Mouse (Mus musculus) hindbrain, embryonic 12.5 days (tissue): Measurements from ENCODE around the gene Sh3bp4. TPM values are rescaled to one million over a fixed set of nuclear protein-coding genes. Genes with fewer than 3 reads are reported as not detected.

Experiments used
- ATAC-seq: fragments of 200-750 bp; cut with Nextera tagmentation; 2 replicates; pipeline ENCODE4 v1.8.0; 2017; ENCODE audit warnings: moderate TSS enrichment; ENCODE audit not compliant: low FRiP score
- H3K27ac ChIP-seq: fragments of 300-500 bp; sonication (generic); 2 replicates; pipeline ENCODE4 v1.5.1; 2016; ENCODE audit warnings: mild to moderate bottlenecking
- H3K27me3 ChIP-seq: fragments of 300-500 bp; sonication (generic); 2 replicates; pipeline ENCODE4 v1.6.1; 2016; ENCODE audit warnings: mild to moderate bottlenecking
- H3K36me3 ChIP-seq: fragments of 300-500 bp; sonication (generic); 2 replicates; pipeline ENCODE4 v1.6.1; 2016; ENCODE audit warnings: mild to moderate bottlenecking
- H3K4me1 ChIP-seq: fragments of 300-500 bp; sonication (generic); 2 replicates; pipeline ENCODE4 v1.6.1; 2016
- H3K4me2 ChIP-seq: fragments of 300-500 bp; sonication (generic); replicated peaks from 2 replicates; pipeline ENCODE4 v1.6.1; 2016; ENCODE audit warnings: mild to moderate bottlenecking
- H3K4me3 ChIP-seq: fragments of 300-500 bp; sonication (generic); 2 replicates; pipeline ENCODE4 v1.5.1; 2016; ENCODE audit warnings: mild to moderate bottlenecking
- H3K9ac ChIP-seq: fragments of 300-500 bp; sonication (generic); 2 replicates; pipeline ENCODE4 v1.6.1; 2016; ENCODE audit warnings: mild to moderate bottlenecking, moderate library complexity
- H3K9me3 ChIP-seq: fragments of 300-500 bp; sonication (generic); replicated peaks from 2 replicates; pipeline ENCODE4 v1.6.1; 2016; ENCODE audit warnings: mild to moderate bottlenecking
- WGBS: fragments of 180-500 bp; shearing (Covaris S2); methylation state at CpG from one replicate; pipeline ENCODE4 v1.1.7; 2016; 5-methylcytosine and 5-hydroxymethylcytosine counted together
- polyA plus RNA-seq: library from polyadenylated mRNA; unstranded; fragments of >200 nt; fragmentation: Nextera tagmentation; extraction: Ambion mirVana; gene quantifications from 2 replicates; pipeline ENCODE4 v1.2.1, GENCODE M21; 2016

Gene Sh3bp4
- polyA plus RNA-seq, 1 experiment from 2014 or later: 28.0 TPM

GRCm38 (mm10) chr1:89121466-89121865 lies 51.3 kb downstream of the Sh3bp4 start:
- Histone ChIP-seq H3K27me3 (no peaks in the 10 kb centered on the region), H3K9me3 (no peaks in the 10 kb centered on the region), H3K4me1 (peaks cover 29% of the 10 kb centered on the region), H3K9ac (no peak overlapping the region), H3K36me3 (no peaks in the 10 kb centered on the region), H3K4me3 (no peak overlapping the region), H3K4me2 (no peak overlapping the region), H3K27ac (no peak overlapping the region)
- WGBS: 83% methylated on average over 8 of the region's 8 CpGs
- no peak for ATAC-seq

GRCm38 (mm10) chr1:89122376-89122775 lies 52.2 kb downstream of the Sh3bp4 start:
- H3K27me3 ChIP-seq: no peaks in the 10 kb centered on the region
- ATAC-seq: no peak
- no peak overlapping the region for H3K4me3 ChIP-seq
- no peak overlapping the region for H3K27ac ChIP-seq
- H3K36me3 ChIP-seq: no peaks in the 10 kb centered on the region
- H3K9ac ChIP-seq: no peak overlapping the region
- peaks cover 29% of the 10 kb centered on the region for H3K4me1 ChIP-seq
- H3K9me3 ChIP-seq: no peaks in the 10 kb centered on the region
- WGBS: 80% methylated on average over 5 of the region's 5 CpGs
- no peak overlapping the region for H3K4me2 ChIP-seq

- H3K27ac ChIP-seq: no peak overlapping the region
- no peak overlapping the region for H3K4me2 ChIP-seq
- peaks cover 24% of the 10 kb centered on the region for H3K4me1 ChIP-seq
- H3K9ac ChIP-seq: no peak overlapping the region
- H3K36me3 ChIP-seq: no peaks in the 10 kb centered on the region
- no peak overlapping the region for H3K4me3 ChIP-seq
- no peak for ATAC-seq
- no peaks in the 10 kb centered on the region for H3K9me3 ChIP-seq
- no peaks in the 10 kb centered on the region for H3K27me3 ChIP-seq
- 90% methylated on average over 7 of the region's 7 CpGs for WGBS
Measured at GRCm38 (mm10) chr1:89124076-89124475, 53.9 kb downstream of the Sh3bp4 start.

GRCm38 (mm10) chr1:89127163-89127562 lies 56.9 kb downstream of the Sh3bp4 start:
- H3K9me3 ChIP-seq: no peaks in the 10 kb centered on the region
- H3K4me1 ChIP-seq: peaks cover 5% of the 10 kb centered on the region; the same call in 1 of the 2 replicates
- H3K27ac ChIP-seq: no peak overlapping the region
- ATAC-seq: no peak
- H3K9ac ChIP-seq: no peak overlapping the region
- no peak overlapping the region for H3K4me3 ChIP-seq
- no peaks in the 10 kb centered on the region for H3K27me3 ChIP-seq
- 98% methylated on average over 3 of the region's 3 CpGs for WGBS
- H3K36me3 ChIP-seq: no peaks in the 10 kb centered on the region
- H3K4me2 ChIP-seq: no peak overlapping the region

GRCm38 (mm10) chr1:89130429-89130828 lies 60.2 kb downstream of the Sh3bp4 start:
- Histone ChIP-seq H3K9me3 (no peaks in the 10 kb centered on the region), H3K9ac (no peak overlapping the region), H3K4me2 (no peak overlapping the region), H3K36me3 (no peaks in the 10 kb centered on the region), H3K4me3 (no peak overlapping the region), H3K27me3 (no peaks in the 10 kb centered on the region), H3K4me1 (peaks cover 5% of the 10 kb centered on the region; the same call in 1 of the 2 replicates), H3K27ac (no peak overlapping the region)
- ATAC-seq: no peak
- WGBS: 62% methylated on average over 6 of the region's 6 CpGs

GRCm38 (mm10) chr1:89131018-89131540 lies 60.9 kb downstream of the Sh3bp4 start:
- H3K9me3 ChIP-seq: no peaks in the 10 kb centered on the region
- H3K4me1 ChIP-seq: peaks cover 12% of the 10 kb centered on the region
- no peak for ATAC-seq
- H3K4me2 ChIP-seq: no peak overlapping the region
- H3K4me3 ChIP-seq: no peak overlapping the region
- no peaks in the 10 kb centered on the region for H3K36me3 ChIP-seq
- no peak overlapping the region for H3K9ac ChIP-seq
- no peaks in the 10 kb centered on the region for H3K27me3 ChIP-seq
- H3K27ac ChIP-seq: no peak overlapping the region
- 74% methylated on average over 14 of the region's 14 CpGs for WGBS

GRCm38 (mm10) chr1:89131707-89132106 lies 61.5 kb downstream of the Sh3bp4 start:
- Histone ChIP-seq H3K4me3 (no peak overlapping the region), H3K9ac (no peak overlapping the region), H3K4me1 (peaks cover 17% of the 10 kb centered on the region), H3K27me3 (no peaks in the 10 kb centered on the region), H3K4me2 (no peak overlapping the region), H3K9me3 (no peaks in the 10 kb centered on the region), H3K27ac (no peak overlapping the region), H3K36me3 (no peaks in the 10 kb centered on the region)
- no peak for ATAC-seq
- 85% methylated on average over 8 of the region's 8 CpGs for WGBS

- H3K4me2 ChIP-seq: no peak overlapping the region
- H3K36me3 ChIP-seq: 0 out of 2 replicates have a peak, but pooled peaks cover 4% of the 10 kb centered on the region
- no peak overlapping the region for H3K4me3 ChIP-seq
- ATAC-seq: no peak
- 93% methylated on average over 4 of the region's 4 CpGs for WGBS
- no peaks in the 10 kb centered on the region for H3K27me3 ChIP-seq
- H3K9ac ChIP-seq: no peak overlapping the region
- no peak overlapping the region for H3K27ac ChIP-seq
- H3K9me3 ChIP-seq: no peaks in the 10 kb centered on the region
- H3K4me1 ChIP-seq: peaks cover 25% of the 10 kb centered on the region
Measured at GRCm38 (mm10) chr1:89133266-89133665, 63.1 kb downstream of the Sh3bp4 start.

- Histone ChIP-seq H3K4me2 (no peak overlapping the region), H3K4me3 (no peak overlapping the region), H3K4me1 (peaks cover 25% of the 10 kb centered on the region), H3K9ac (no peak overlapping the region), H3K9me3 (no peaks in the 10 kb centered on the region), H3K27me3 (no peaks in the 10 kb centered on the region), H3K36me3 (0 out of 2 replicates have a peak, but pooled peaks cover 4% of the 10 kb centered on the region), H3K27ac (no peak overlapping the region)
- 84% methylated on average over 4 of the region's 4 CpGs for WGBS
- no peak for ATAC-seq
Measured at GRCm38 (mm10) chr1:89133717-89134116, 63.5 kb downstream of the Sh3bp4 start.

- no peak overlapping the region for H3K9ac ChIP-seq
- no peak overlapping the region for H3K4me2 ChIP-seq
- H3K36me3 ChIP-seq: peaks cover 11% of the 10 kb centered on the region
- H3K27ac ChIP-seq: 0 out of 2 replicates have a peak overlapping the region, but pooled peaks have one; percentile 35
- WGBS: 78% methylated on average over 13 of the region's 13 CpGs
- H3K4me3 ChIP-seq: no peak overlapping the region
- no peaks in the 10 kb centered on the region for H3K9me3 ChIP-seq
- no peaks in the 10 kb centered on the region for H3K27me3 ChIP-seq
- peaks cover 20% of the 10 kb centered on the region for H3K4me1 ChIP-seq
- ATAC-seq: no peak
Measured at GRCm38 (mm10) chr1:89136089-89136811, 66.0 kb downstream of the Sh3bp4 start.

GRCm38 (mm10) chr1:89137086-89137816 lies 67.0 kb downstream of the Sh3bp4 start:
- Histone ChIP-seq H3K9me3 (no peaks in the 10 kb centered on the region), H3K27me3 (no peaks in the 10 kb centered on the region), H3K9ac (no peak overlapping the region), H3K4me1 (peaks cover 20% of the 10 kb centered on the region), H3K4me3 (no peak overlapping the region), H3K27ac (no peak overlapping the region), H3K4me2 (no peak overlapping the region), H3K36me3 (peaks cover 15% of the 10 kb centered on the region)
- 87% methylated on average over 13 of the region's 13 CpGs for WGBS
- no peak for ATAC-seq

- Histone ChIP-seq H3K9ac (no peak overlapping the region), H3K27ac (no peak overlapping the region), H3K36me3 (peaks cover 18% of the 10 kb centered on the region), H3K9me3 (no peaks in the 10 kb centered on the region), H3K4me3 (no peak overlapping the region), H3K27me3 (no peaks in the 10 kb centered on the region), H3K4me1 (peaks cover 20% of the 10 kb centered on the region), H3K4me2 (no peak overlapping the region)
- WGBS: 85% methylated on average over 5 of the region's 5 CpGs
- ATAC-seq: no peak
Measured at GRCm38 (mm10) chr1:89138316-89138715, 68.1 kb downstream of the Sh3bp4 start.
